Mouse (Mus musculus): ENCODE measurements around the gene Arl5c.

- TF ChIP-seq POLR2A (IDR thresholded peaks at IDR 0.05; ENCODE audit: insufficient read length, low read depth) (peak; percentile 91), MYOG (IDR thresholded peaks at IDR 0.05; ENCODE audit: control insufficient read depth in 1 of 3, insufficient read depth in 1 of 3, insufficient read length in 2 of 3, low read depth in 2 of 3) (no peak), E2F4 (IDR thresholded peaks at IDR 0.05; ENCODE audit: insufficient read depth) (no peak), REST (IDR thresholded peaks at IDR 0.05; ENCODE audit: insufficient read depth, insufficient read length) (no peak), MAX (IDR thresholded peaks at IDR 0.05; ENCODE audit: low read depth) (no peak), USF1 (IDR thresholded peaks at IDR 0.05; ENCODE audit: low read depth) (no peak), TCF12 (IDR thresholded peaks at IDR 0.05; ENCODE audit: insufficient read depth, poor library complexity, severe bottlenecking) (no peak), POLR2AphosphoS2 (IDR thresholded peaks at IDR 0.05; ENCODE audit: insufficient read length, low read depth) (peak; percentile 93), MYOD1 (IDR thresholded peaks at IDR 0.05; ENCODE audit: control insufficient read depth in 1 of 3, insufficient read length in 2 of 3, low read depth in 2 of 3) (no peak), CEBPB (IDR thresholded peaks at IDR 0.05; ENCODE audit: insufficient read depth, poor library complexity, severe bottlenecking) (no peak), SRF (IDR thresholded peaks at IDR 0.05; ENCODE audit: control insufficient read depth, insufficient read length, low read depth) (no peak), TCF3 (IDR thresholded peaks at IDR 0.05; ENCODE audit: insufficient read length, low read depth) (no peak)
These were observed 26.8 kb upstream of the Arl5c start, which contains the start of gene Cacnb1 for GRCm38 (mm10) chr11:98022555-98023371.

Measured in myocyte (in vitro differentiated cells).